Mouse (Mus musculus) spleen, postnatal 4 days (tissue): ENCODE data around the gene Vars2.

Experiments
- DNase-seq, 2 experiments: peaks; one replicate each; pipeline ENCODE4 v3.0.0; 2022; ENCODE audit warnings: low spot score in 2 of 2

Gene Vars2

GRCm38 (mm10) chr17:35635202-35635601 is 32.2 kb downstream of the Vars2 start:
- no peak for DNase-seq

- DNase-seq: no peak
Measured at GRCm38 (mm10) chr17:35633992-35634391, 33.4 kb downstream of the Vars2 start.

- DNase-seq: no peak
Measured at GRCm38 (mm10) chr17:35626537-35626936, 40.9 kb downstream of the Vars2 start, which contains the start of gene Gm9573. TSS of gene Gm9573 (minus strand) at chr17:35626637.

- DNase-seq: no peak
Measured at GRCm38 (mm10) chr17:35617127-35617526, 50.3 kb downstream of the Vars2 start.
